Mouse (Mus musculus): ENCODE results near the gene Il1rapl2.

Il1rapl2 gene

GRCm38 (mm10) chrX:137570321-137571195 lies at the start of gene Il1rapl2:
Gene Il1rapl2, plus strand, starts transcription at chrX:137570608.
- peak in 1 of 2 experiments; percentile 26 for DNase-seq

GRCm38 (mm10) chrX:137548348-137548747 lies 22.1 kb upstream of the Il1rapl2 start:
- no peak for DNase-seq

- DNase-seq: no peak
Observed at GRCm38 (mm10) chrX:137569472-137570188, 778 bp upstream of the Il1rapl2 start.

- no peak for DNase-seq
Observed at GRCm38 (mm10) chrX:137582656-137583055, 12.2 kb downstream of the Il1rapl2 start.

DNA sequence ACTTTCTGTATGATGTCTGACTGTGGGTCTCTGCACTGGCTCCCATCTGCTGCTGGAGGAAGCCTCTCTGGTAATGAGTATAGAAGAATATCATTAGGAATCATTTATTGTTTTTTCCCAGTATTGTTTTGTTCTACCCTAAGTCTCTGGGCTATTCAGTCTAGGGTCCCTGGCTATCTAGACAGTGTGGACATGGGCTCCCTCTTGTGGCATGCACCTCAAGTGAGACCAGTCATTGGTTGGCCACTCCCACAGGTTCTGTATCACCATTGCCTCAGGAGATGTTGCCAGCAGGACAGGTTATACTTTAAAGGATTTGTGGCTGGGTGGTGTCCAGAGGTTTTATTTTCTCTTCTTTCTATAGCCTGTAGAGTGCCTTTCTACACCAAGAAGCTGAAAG lies 50.3 kb downstream of the Il1rapl2 start:
- DNase-seq: no peak

GRCm38 (mm10) chrX:137667011-137667410 lies 96.6 kb downstream of the Il1rapl2 start:
- DNase-seq: peak in 1 of 2 experiments; percentile 36

GRCm38 (mm10) chrX:137687974-137688373 lies 117.6 kb downstream of the Il1rapl2 start:
- no peak for DNase-seq

GRCm38 (mm10) chrX:137700006-137700405 lies 129.6 kb downstream of the Il1rapl2 start:
- DNase-seq: no peak

GRCm38 (mm10) chrX:137755537-137755936 lies 185.1 kb downstream of the Il1rapl2 start:
- no peak for DNase-seq

GRCm38 (mm10) chrX:137805484-137806200 lies 235.2 kb downstream of the Il1rapl2 start:
- DNase-seq: no peak

GRCm38 (mm10) chrX:137806231-137807114 lies 236.1 kb downstream of the Il1rapl2 start:
- DNase-seq: no peak

DNA sequence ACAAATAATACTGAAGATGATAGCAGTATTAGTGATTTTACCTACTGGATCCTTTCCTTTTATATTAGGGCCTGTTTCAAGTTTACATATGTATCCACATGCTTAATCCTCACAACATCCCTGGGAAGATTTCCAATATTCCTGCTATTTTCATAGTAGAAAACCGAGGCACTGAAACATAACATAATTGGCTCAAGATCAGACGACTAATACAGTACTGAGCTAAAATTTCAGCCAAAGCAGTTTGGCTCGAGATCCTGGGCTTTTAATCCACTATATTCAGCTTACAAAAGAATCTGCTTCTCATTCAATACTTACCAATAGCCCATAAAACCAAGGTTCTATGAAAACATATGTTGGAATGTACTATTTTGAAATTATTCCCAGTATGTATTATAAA lies 239.1 kb downstream of the Il1rapl2 start:
- DNase-seq: no peak

DNA sequence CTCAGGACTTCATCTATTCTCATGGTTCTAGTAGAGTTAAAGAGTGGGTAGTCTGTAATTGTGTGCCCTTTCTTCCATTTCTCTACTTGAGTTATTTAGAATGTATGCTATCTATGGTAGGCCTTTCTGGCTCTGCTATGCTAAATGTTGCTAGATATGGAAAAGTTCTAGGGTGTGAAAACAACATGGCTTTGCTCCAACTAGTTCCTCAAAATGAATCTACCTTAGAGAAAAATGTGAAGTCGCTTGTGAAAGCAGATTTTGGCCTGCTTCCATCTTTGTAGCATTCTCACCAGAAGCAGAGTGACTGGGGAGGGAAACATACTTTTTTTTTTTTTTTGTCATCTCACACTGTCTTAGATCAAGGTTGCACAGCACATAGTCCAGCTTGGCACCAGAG lies 241.7 kb downstream of the Il1rapl2 start:
- DNase-seq: no peak

- DNase-seq: no peak
Observed at GRCm38 (mm10) chrX:137848936-137849335, 278.5 kb downstream of the Il1rapl2 start.

DNA sequence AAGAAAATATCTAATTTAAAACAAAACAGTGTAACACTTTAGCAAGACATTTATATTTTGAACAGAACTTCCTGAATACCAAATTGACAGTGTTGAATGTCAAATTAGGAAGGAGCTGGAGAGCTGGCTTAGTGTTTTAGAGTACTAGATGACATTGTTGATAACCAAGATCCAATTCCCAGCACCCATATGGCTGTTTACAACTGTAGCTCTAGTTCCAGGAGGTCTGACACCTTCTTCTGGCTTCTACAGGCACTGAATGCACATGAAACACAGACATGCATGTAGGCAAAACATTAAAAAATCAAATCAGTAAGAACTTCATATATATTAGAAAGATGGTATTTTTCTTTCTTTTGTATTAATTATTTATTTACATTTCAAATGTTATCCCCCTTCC lies 353.1 kb downstream of the Il1rapl2 start:
- DNase-seq: no peak

GRCm38 (mm10) chrX:137926835-137927234 lies 356.4 kb downstream of the Il1rapl2 start:
- no peak for DNase-seq

- DNase-seq: no peak
Observed at GRCm38 (mm10) chrX:137947741-137948140, 377.3 kb downstream of the Il1rapl2 start.

DNA sequence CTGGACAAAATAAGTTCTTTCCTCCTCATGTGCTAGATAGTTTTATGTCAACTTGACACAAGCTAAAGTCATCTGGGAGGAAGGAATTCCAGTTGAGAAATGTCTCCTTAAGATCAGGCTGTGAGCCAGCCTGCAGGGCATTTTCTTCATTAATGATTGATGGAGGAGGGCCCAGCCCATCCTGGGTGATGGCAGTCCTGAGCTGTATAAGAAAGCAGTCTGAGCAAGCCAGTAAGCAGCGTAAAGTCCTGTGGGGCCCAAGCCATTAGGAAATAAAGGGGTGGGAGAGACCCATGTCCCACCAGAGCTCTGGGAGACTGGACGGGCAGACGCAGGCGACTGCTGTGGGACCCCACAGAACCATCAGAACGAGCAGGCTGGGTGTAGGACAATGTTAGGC lies 400.9 kb downstream of the Il1rapl2 start:
- peak; percentile 9 to 31 for DNase-seq

GRCm38 (mm10) chrX:138043113-138043512 lies 472.7 kb downstream of the Il1rapl2 start:
- DNase-seq: no peak

DNA sequence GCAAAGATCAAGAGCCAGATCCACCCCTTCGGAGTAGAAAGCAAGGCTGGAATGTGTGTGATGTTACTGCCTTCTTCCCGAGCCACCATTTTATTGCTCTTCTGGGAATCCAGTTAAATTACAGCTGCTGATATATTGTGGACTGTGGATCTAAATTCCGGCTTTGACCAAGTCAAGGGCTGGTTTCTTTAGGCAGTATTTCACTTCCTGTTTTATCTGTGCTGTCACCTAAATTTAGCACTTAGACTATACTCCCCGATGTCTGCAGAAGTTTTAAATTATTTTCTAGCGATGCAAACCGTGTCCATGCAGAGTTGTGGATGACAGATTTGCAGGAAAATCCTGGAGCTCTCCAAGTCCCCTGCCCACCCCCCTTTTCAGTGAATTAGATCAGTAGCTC lies 533.5 kb downstream of the Il1rapl2 start:
- DNase-seq: no peak

DNA sequence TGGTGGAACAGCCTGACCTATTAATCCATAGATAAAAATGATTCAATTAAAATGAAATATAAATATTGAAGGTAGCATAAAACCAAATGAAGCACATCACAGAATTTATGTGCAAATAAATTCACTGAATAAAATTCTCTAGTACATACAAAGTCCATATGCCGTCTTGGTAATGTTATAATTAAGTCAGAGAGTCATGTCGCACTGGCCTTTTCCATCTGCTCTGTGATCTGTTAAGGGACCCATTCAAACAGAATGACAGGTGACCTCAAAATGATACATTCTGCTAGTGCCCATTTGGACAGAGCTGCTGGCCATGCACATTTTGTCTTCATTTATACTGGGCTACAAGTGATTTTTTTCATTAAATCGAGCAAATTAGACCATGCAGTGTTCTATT lies 534.3 kb downstream of the Il1rapl2 start:
- no peak for DNase-seq

DNA sequence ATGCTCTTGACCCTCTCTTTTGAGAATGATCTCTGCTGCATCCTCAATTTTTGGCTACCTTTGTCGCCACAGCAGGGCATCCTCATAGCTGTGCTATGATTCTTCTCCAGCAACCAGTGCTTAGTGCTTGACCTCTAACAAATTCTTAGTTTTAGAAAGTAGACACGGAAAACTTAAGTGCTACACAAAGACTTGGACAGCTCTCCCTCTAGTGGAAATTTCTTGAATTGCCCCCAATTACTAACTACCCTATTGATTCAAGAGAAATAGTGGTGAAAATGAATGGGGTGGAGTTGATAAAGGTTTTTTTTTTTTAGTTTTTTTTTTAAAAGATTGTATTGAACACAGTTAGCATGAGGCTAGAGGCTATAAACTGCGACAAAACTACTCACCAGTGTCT lies 599.7 kb downstream of the Il1rapl2 start:
- peak in 1 of 2 experiments; percentile 1 for DNase-seq

All from kidney, postnatal 25 days (tissue).